Mouse (Mus musculus) left cerebral cortex, adult 6 months (tissue): ENCODE data around the gene Ccnb1. TPM values are rescaled to one million over a fixed set of nuclear protein-coding genes. Genes with fewer than 3 reads are reported as not detected.

Experiments
- long read RNA-seq, 2 experiments: library from polyadenylated mRNA; unstranded; transcript quantifications; one replicate each; pipeline ENCODE4 v2.0.0; 2019 to 2020
- polyA plus RNA-seq: library from polyadenylated mRNA; unstranded; fragments of <200 nt; fragmentation: Nextera tagmentation; gene quantifications from 2 replicates; pipeline ENCODE4 v1.2.3, GENCODE M21; 2021

Ccnb1 gene
- polyA plus RNA-seq, result 2.0 and 2.3 TPM in 2 replicates
- long read RNA-seq, experiment 1, partial matches to known transcripts, result 1 of 5 reads
- long read RNA-seq, experiment 1, other reads (novel, unspliced or antisense), result 1 of 5 reads
- long read RNA-seq, experiment 2, partial matches to known transcripts, result 0 of 2 reads
- long read RNA-seq, experiment 2, other reads (novel, unspliced or antisense), result 1 of 2 reads

GRCm38 (mm10) chr13:100786414-100786867 is at the start of gene Ccnb1:
Gene Ccnb1, minus strand, starts transcription at chr13:100786570.

GRCm38 (mm10) chr13:100832741-100833639 is 46.6 kb upstream of the Ccnb1 start, which contains the start of gene Slc30a5:
Gene Slc30a5, minus strand, starts transcription at chr13:100833427.

DNA sequence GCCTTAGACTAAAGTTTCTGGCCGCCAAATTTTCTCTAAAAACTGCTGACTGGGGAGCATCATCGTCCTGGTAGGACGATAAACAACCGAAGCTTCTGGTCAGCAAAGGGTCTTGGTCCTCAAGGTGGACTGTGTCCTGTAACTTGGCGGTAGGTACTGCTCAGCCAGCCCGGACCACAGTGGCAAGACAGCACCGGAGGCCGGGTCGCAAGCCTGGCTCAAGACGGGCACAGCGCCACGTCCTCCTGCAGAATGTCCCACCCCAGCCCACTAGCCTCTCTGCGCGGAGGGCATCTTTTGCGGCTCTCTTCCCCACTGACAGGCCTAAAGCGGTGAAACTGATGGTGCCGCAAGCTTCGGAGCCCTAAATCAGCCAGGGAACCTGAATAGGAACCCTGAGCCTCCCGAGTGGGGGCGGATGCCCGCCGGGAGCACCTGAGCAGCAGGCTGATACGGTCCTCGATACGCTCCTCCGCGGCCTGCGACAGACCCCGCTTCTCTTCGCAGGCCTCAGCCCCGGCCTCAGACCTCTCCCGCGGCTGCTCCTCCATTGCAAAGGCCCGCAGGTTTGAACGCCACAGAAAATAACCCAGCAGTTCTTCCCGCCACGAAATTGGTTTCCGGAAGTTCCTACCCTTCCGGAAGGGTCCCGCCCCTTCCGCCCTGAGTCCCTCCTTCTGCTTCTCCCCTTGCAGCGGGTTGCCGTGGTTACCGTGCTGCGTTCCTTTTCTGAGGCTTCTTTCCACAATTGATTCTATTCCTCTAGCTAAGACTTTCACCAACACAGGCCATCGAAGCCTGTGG is 10.9 kb downstream of the Ccnb1 start, which contains the start of gene Cenph:
Cenph (minus strand) TSS at position 648 of the 804 bp plus-strand sequence.

GRCm38 (mm10) chr13:100744036-100744744 is 42.2 kb downstream of the Ccnb1 start, which contains the start of gene Mrps36:
Gene Mrps36, minus strand, starts transcription at chr13:100744659.

GRCm38 (mm10) chr13:100730861-100731176 is 55.6 kb downstream of the Ccnb1 start, which contains the start of gene Cdk7:
Gene Cdk7, minus strand, starts transcription at chr13:100730939.

Other genes starting within 250 kb of the Ccnb1 start
- 4.1 and 4.5 TPM in 2 replicates for gene Ocln, start 233.9 kb downstream of the Ccnb1 start, polyA plus RNA-seq
- gene Marveld2, start 169.6 kb downstream of the Ccnb1 start, polyA plus RNA-seq, result 0.28 and 0.75 TPM in 2 replicates
- 166 and 217 TPM in 2 replicates for gene Ak6, start 135.6 kb downstream of the Ccnb1 start, polyA plus RNA-seq
- 6.0 and 7.5 TPM in 2 replicates for gene Rad17, start 135.5 kb downstream of the Ccnb1 start, polyA plus RNA-seq
- 30.1 and 30.3 TPM in 2 replicates for gene Taf9, start 135.0 kb downstream of the Ccnb1 start, polyA plus RNA-seq
- 0.54 and 1.4 TPM in 2 replicates for gene Ccdc125, start 116.9 kb downstream of the Ccnb1 start, polyA plus RNA-seq
- gene Cdk7, start 55.6 kb downstream of the Ccnb1 start, polyA plus RNA-seq, result 26.7 and 28.8 TPM in 2 replicates
- gene Mrps36, start 41.9 kb downstream of the Ccnb1 start, polyA plus RNA-seq, result 222 and 261 TPM in 2 replicates
- gene Cenph, start 10.7 kb downstream of the Ccnb1 start, polyA plus RNA-seq, result 0.75 and 1.1 TPM in 2 replicates
- 21.1 TPM in 2 replicates for gene Slc30a5, start 46.9 kb upstream of the Ccnb1 start, polyA plus RNA-seq